Mouse (Mus musculus): ENCODE measurements around the gene Exoc7. TPM values are rescaled to one million over a fixed set of nuclear protein-coding genes. Genes with fewer than 3 reads are reported as not detected.

The Exoc7 gene
- total and polyA plus RNA-seq, 2 experiments from 2014 or later = 95.3 to 128 TPM

GRCm38 (mm10) chr11:116245616-116246015 lies 61.4 kb downstream of the Exoc7 start:
- ATAC-seq (no peak), DNase-seq (ENCODE audit: low spot score) (no peak)
- 69% methylated on average over 6 of the region's 6 CpGs for WGBS
- H3K9ac ChIP-seq (replicated peaks; ENCODE audit: low read length) = no peak overlapping the region
- H3K4me2 ChIP-seq (ENCODE audit: low read depth, low read length) = no peak overlapping the region
- no peaks in the 10 kb centered on the region for H3K4me1 ChIP-seq (ENCODE audit: insufficient read depth, low read length)
- no peak overlapping the region for H3K27ac ChIP-seq
- no peaks in the 10 kb centered on the region for H3K9me3 ChIP-seq (ENCODE audit: low read length)
- no peak overlapping the region for H3K4me3 ChIP-seq (ENCODE audit: low read length)
- TF ChIP-seq CTCF (IDR thresholded peaks at IDR 0.05; ENCODE audit: low read depth) = no peak
- peaks cover 69% of the 10 kb centered on the region for H3K36me3 ChIP-seq (ENCODE audit: insufficient read depth, low read length)
- H3K27me3 ChIP-seq (ENCODE audit: insufficient read depth, low read length) = no peaks in the 10 kb centered on the region

- ATAC-seq = no peak
- Histone ChIP-seq H3K9ac (replicated peaks; ENCODE audit: low read length) (no peak overlapping the region), H3K4me1 (ENCODE audit: insufficient read depth, low read length) (no peaks in the 10 kb centered on the region), H3K27me3 (ENCODE audit: insufficient read depth, low read length) (no peaks in the 10 kb centered on the region), H3K4me2 (ENCODE audit: low read depth, low read length) (no peak overlapping the region), H3K27ac (no peak overlapping the region), H3K36me3 (ENCODE audit: insufficient read depth, low read length) (peaks cover 59% of the 10 kb centered on the region), H3K9me3 (ENCODE audit: low read length) (no peaks in the 10 kb centered on the region), H3K4me3 (ENCODE audit: low read length) (no peak overlapping the region)
- TF ChIP-seq CTCF (IDR thresholded peaks at IDR 0.05; ENCODE audit: low read depth) = no peak
- no peak for DNase-seq (ENCODE audit: low spot score)
- 86% methylated on average over 8 of the region's 8 CpGs for WGBS
These were observed 62.5 kb downstream of the Exoc7 start for GRCm38 (mm10) chr11:116244580-116244979.

DNA sequence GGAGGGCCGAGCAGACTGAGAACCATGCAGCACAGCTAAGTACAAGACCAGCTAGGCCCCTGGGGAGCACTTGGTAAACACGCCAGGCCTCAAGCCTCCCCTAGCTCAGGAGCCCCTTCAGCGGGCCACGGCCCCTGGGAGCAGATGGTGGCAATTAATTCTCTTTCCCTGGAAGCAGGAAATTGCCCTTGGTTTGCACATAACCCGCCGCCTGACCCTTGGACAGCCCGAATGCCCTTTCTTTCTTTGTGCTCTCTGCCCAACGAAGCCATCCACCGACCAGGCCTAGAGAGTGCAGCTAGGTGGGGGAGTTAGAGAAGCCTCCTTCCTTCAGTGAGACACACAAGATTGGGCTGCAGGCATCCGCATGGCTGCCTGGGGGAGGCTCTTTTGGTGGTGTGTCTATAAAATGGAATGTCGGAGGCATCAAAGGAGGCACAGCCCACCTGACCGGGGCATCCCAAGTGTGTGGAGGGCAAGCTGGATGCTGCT lies 65.2 kb downstream of the Exoc7 start:
- 50% methylated on average over 12 of the region's 12 CpGs for WGBS
- H3K27ac ChIP-seq = no peak overlapping the region
- no peak for ATAC-seq

GRCm38 (mm10) chr11:116239797-116240196 lies 67.2 kb downstream of the Exoc7 start:
- no peak for DNase-seq (ENCODE audit: low spot score)
- TF ChIP-seq CTCF (IDR thresholded peaks at IDR 0.05; ENCODE audit: low read depth) = no peak
- no peak overlapping the region for H3K9ac ChIP-seq (replicated peaks; ENCODE audit: low read length)
- no peaks in the 10 kb centered on the region for H3K4me1 ChIP-seq (ENCODE audit: insufficient read depth, low read length)
- H3K27ac ChIP-seq = no peak overlapping the region
- H3K9me3 ChIP-seq (ENCODE audit: low read length) = no peaks in the 10 kb centered on the region
- peaks cover 11% of the 10 kb centered on the region; the same call in 1 of the 2 replicates for H3K36me3 ChIP-seq (ENCODE audit: insufficient read depth, low read length)
- no peak for ATAC-seq
- H3K27me3 ChIP-seq (ENCODE audit: insufficient read depth, low read length) = no peaks in the 10 kb centered on the region
- no peak overlapping the region for H3K4me2 ChIP-seq (ENCODE audit: low read depth, low read length)
- WGBS = 15% methylated on average over 7 of the region's 7 CpGs
- no peak overlapping the region for H3K4me3 ChIP-seq (ENCODE audit: low read length)

More for the DNA sequence above, 65.2 kb downstream of the Exoc7 start:
- TF ChIP-seq CTCF (IDR thresholded peaks at IDR 0.05; ENCODE audit: low read depth) = no peak
- Histone ChIP-seq H3K4me3 (ENCODE audit: low read length) (no peak overlapping the region), H3K27me3 (ENCODE audit: insufficient read depth, low read length) (no peaks in the 10 kb centered on the region), H3K9ac (replicated peaks; ENCODE audit: low read length) (no peak overlapping the region), H3K4me1 (ENCODE audit: insufficient read depth, low read length) (no peaks in the 10 kb centered on the region), H3K36me3 (ENCODE audit: insufficient read depth, low read length) (peaks cover 31% of the 10 kb centered on the region), H3K9me3 (ENCODE audit: low read length) (no peaks in the 10 kb centered on the region), H3K4me2 (ENCODE audit: low read depth, low read length) (no peak overlapping the region)
- no peak for DNase-seq (ENCODE audit: low spot score)

Other genes starting within 250 kb of the Exoc7 start
- 0.65 and 1.3 TPM in 2 replicates for gene Unc13d, start 229.3 kb downstream of the Exoc7 start, total RNA-seq (2014; rRNA removed)
- gene Unc13d, start 229.3 kb downstream of the Exoc7 start, polyA plus RNA-seq (2015; fragmentation: Nextera tagmentation; extraction: Ambion mirVana) = 0.65 and 0.96 TPM in 2 replicates
- gene Wbp2, start 220.2 kb downstream of the Exoc7 start, total RNA-seq (2014; rRNA removed) = 146 and 171 TPM in 2 replicates
- gene Wbp2, start 220.2 kb downstream of the Exoc7 start, polyA plus RNA-seq (2015; fragmentation: Nextera tagmentation; extraction: Ambion mirVana) = 206 and 234 TPM in 2 replicates
- gene Trim47, start 180.0 kb downstream of the Exoc7 start, total RNA-seq (2014; rRNA removed) = 14.2 and 17.0 TPM in 2 replicates
- gene Trim47, start 180.0 kb downstream of the Exoc7 start, polyA plus RNA-seq (2015; fragmentation: Nextera tagmentation; extraction: Ambion mirVana) = 9.5 and 10.1 TPM in 2 replicates
- 8.2 and 9.6 TPM in 2 replicates for gene Trim65, start 176.1 kb downstream of the Exoc7 start, total RNA-seq (2014; rRNA removed)
- 2.4 TPM in 2 replicates for gene Trim65, start 176.1 kb downstream of the Exoc7 start, polyA plus RNA-seq (2015; fragmentation: Nextera tagmentation; extraction: Ambion mirVana)
- gene Mrpl38, start 168.4 kb downstream of the Exoc7 start, total RNA-seq (2014; rRNA removed) = 83.9 and 94.0 TPM in 2 replicates
- 71.9 and 73.3 TPM in 2 replicates for gene Mrpl38, start 168.4 kb downstream of the Exoc7 start, polyA plus RNA-seq (2015; fragmentation: Nextera tagmentation; extraction: Ambion mirVana)
- gene Fbf1, start 139.1 kb downstream of the Exoc7 start, total RNA-seq (2014; rRNA removed) = 68.1 and 73.5 TPM in 2 replicates
- gene Fbf1, start 139.1 kb downstream of the Exoc7 start, polyA plus RNA-seq (2015; fragmentation: Nextera tagmentation; extraction: Ambion mirVana) = 33.8 and 35.3 TPM in 2 replicates
- gene Ten1, start 108.4 kb downstream of the Exoc7 start, total RNA-seq (2014; rRNA removed) = 66.6 and 74.8 TPM in 2 replicates
- 101 and 110 TPM in 2 replicates for gene Ten1, start 108.4 kb downstream of the Exoc7 start, polyA plus RNA-seq (2015; fragmentation: Nextera tagmentation; extraction: Ambion mirVana)
- 109 and 112 TPM in 2 replicates for gene Acox1, start 108.2 kb downstream of the Exoc7 start, total RNA-seq (2014; rRNA removed)
- 63.4 and 65.0 TPM in 2 replicates for gene Acox1, start 108.2 kb downstream of the Exoc7 start, polyA plus RNA-seq (2015; fragmentation: Nextera tagmentation; extraction: Ambion mirVana)
- gene Evpl, start 69.2 kb downstream of the Exoc7 start, total RNA-seq (2014; rRNA removed) = 2.8 and 2.9 TPM in 2 replicates
- gene Evpl, start 69.2 kb downstream of the Exoc7 start, polyA plus RNA-seq (2015; fragmentation: Nextera tagmentation; extraction: Ambion mirVana) = 1.6 TPM in 2 replicates
- 18.3 and 22.5 TPM in 2 replicates for gene Srp68, start 33.0 kb downstream of the Exoc7 start, total RNA-seq (2014; rRNA removed)
- gene Srp68, start 33.0 kb downstream of the Exoc7 start, polyA plus RNA-seq (2015; fragmentation: Nextera tagmentation; extraction: Ambion mirVana) = 50.4 and 50.8 TPM in 2 replicates
- gene Galr2, start 26.3 kb downstream of the Exoc7 start, total RNA-seq (2014; rRNA removed) = 0.40 TPM in 1 of 2 replicates, not detected in the other
- 0.34 and 0.44 TPM in 2 replicates for gene Galr2, start 26.3 kb downstream of the Exoc7 start, polyA plus RNA-seq (2015; fragmentation: Nextera tagmentation; extraction: Ambion mirVana)
- 37.6 and 40.0 TPM in 2 replicates for gene Foxj1, start 28.2 kb upstream of the Exoc7 start, total RNA-seq (2014; rRNA removed)
- gene Foxj1, start 28.2 kb upstream of the Exoc7 start, polyA plus RNA-seq (2015; fragmentation: Nextera tagmentation; extraction: Ambion mirVana) = 15.5 and 16.6 TPM in 2 replicates
- gene Rnf157, start 105.8 kb upstream of the Exoc7 start, total RNA-seq (2014; rRNA removed) = 108 and 117 TPM in 2 replicates
- gene Rnf157, start 105.8 kb upstream of the Exoc7 start, polyA plus RNA-seq (2015; fragmentation: Nextera tagmentation; extraction: Ambion mirVana) = 53.0 and 60.5 TPM in 2 replicates
- 67.9 and 102 TPM in 2 replicates for gene Ubald2, start 126.9 kb upstream of the Exoc7 start, total RNA-seq (2014; rRNA removed)
- 39.3 and 41.7 TPM in 2 replicates for gene Ubald2, start 126.9 kb upstream of the Exoc7 start, polyA plus RNA-seq (2015; fragmentation: Nextera tagmentation; extraction: Ambion mirVana)
- gene Qrich2, start 159.0 kb upstream of the Exoc7 start, total RNA-seq (2014; rRNA removed) = not detected in 2 replicates
- gene Qrich2, start 159.0 kb upstream of the Exoc7 start, polyA plus RNA-seq (2015; fragmentation: Nextera tagmentation; extraction: Ambion mirVana) = 0.30 and 0.31 TPM in 2 replicates
- 99.7 and 105 TPM in 2 replicates for gene Prpsap1, start 187.0 kb upstream of the Exoc7 start, total RNA-seq (2014; rRNA removed)
- 148 and 150 TPM in 2 replicates for gene Prpsap1, start 187.0 kb upstream of the Exoc7 start, polyA plus RNA-seq (2015; fragmentation: Nextera tagmentation; extraction: Ambion mirVana)
- 25.5 and 29.7 TPM in 2 replicates for gene Sphk1, start 223.7 kb upstream of the Exoc7 start, total RNA-seq (2014; rRNA removed)
- 17.9 and 20.4 TPM in 2 replicates for gene Sphk1, start 223.7 kb upstream of the Exoc7 start, polyA plus RNA-seq (2015; fragmentation: Nextera tagmentation; extraction: Ambion mirVana)

All from hindbrain, postnatal 0 days (tissue).